Mouse (Mus musculus) lung, postnatal 0 days (tissue): Measurements from ENCODE around the gene Kel. TPM values are rescaled to one million over a fixed set of nuclear protein-coding genes. Genes with fewer than 3 reads are reported as not detected.
A peak's percentile ranks its signal among the peaks of the same experiment; 100 is the strongest.

ENCODE experiments used
- ATAC-seq: fragments of 200-750 bp; cut with Nextera tagmentation; 2 replicates; pipeline ENCODE4 v1.8.0; 2017; ENCODE audit warnings: moderate library complexity
- DNase-seq: peaks from one replicate; pipeline ENCODE4 v3.0.0-alpha.2; 2016; ENCODE audit warnings: low spot score
- H3K27ac ChIP-seq: fragments of 300-500 bp; sonication (generic); 2 replicates; pipeline ENCODE4 v1.5.1; 2014; ENCODE audit warnings: antibody characterized with exemption, mild to moderate bottlenecking, low read length, mixed read lengths
- H3K27me3 ChIP-seq: fragments of 300-500 bp; sonication (generic); replicated peaks from 2 replicates; pipeline ENCODE4 v1.6.1; 2014; ENCODE audit warnings: low read length, mixed read lengths; ENCODE audit not compliant: insufficient read depth
- H3K36me3 ChIP-seq: fragments of 300-500 bp; sonication (generic); 2 replicates; pipeline ENCODE4 v1.6.1; 2014; ENCODE audit warnings: low read length, mixed read lengths; ENCODE audit not compliant: insufficient read depth
- H3K4me1 ChIP-seq: fragments of 300-500 bp; sonication (generic); 2 replicates; pipeline ENCODE4 v1.6.1; 2014; ENCODE audit warnings: antibody characterized with exemption, low read depth, low read length, mixed read lengths; ENCODE audit not compliant: insufficient read depth
- H3K4me2 ChIP-seq: fragments of 300-500 bp; sonication (generic); replicated peaks from 2 replicates; pipeline ENCODE4 v1.6.1; 2014; ENCODE audit warnings: low read depth, mild to moderate bottlenecking, low read length, moderate library complexity, mixed read lengths
- H3K4me3 ChIP-seq: fragments of 300-500 bp; sonication (generic); 2 replicates; pipeline ENCODE4 v1.5.1; 2014; ENCODE audit warnings: low read depth, low read length
- H3K9ac ChIP-seq: fragments of 300-500 bp; sonication (generic); replicated peaks from 2 replicates; pipeline ENCODE4 v1.6.1; 2014; ENCODE audit warnings: low read depth, mild to moderate bottlenecking
- H3K9me3 ChIP-seq: fragments of 300-500 bp; sonication (generic); 2 replicates; pipeline ENCODE4 v1.6.1; 2016; ENCODE audit warnings: low read length, mixed read lengths
- CTCF ChIP-seq: IDR thresholded peaks from 2 replicates; pipeline ENCODE4 v1.5.1; 2016; ENCODE audit warnings: antibody characterized with exemption, mild to moderate bottlenecking
- EP300 ChIP-seq: IDR thresholded peaks from 2 replicates; pipeline ENCODE4 v1.6.1; 2016; ENCODE audit warnings: antibody characterized with exemption, mild to moderate bottlenecking, control low read depth
- WGBS: fragments of 180-500 bp; shearing (Covaris S2); extraction: QIAGEN DNeasy Blood & Tissue Kit; methylation state at CpG from one replicate; pipeline ENCODE4 v1.1.7; 2014; 5-methylcytosine and 5-hydroxymethylcytosine counted together
- polyA plus RNA-seq: library from polyadenylated mRNA; unstranded; fragments of >200 nt; fragmentation: Nextera tagmentation; extraction: Ambion mirVana; gene quantifications from 2 replicates; pipeline ENCODE4 v1.2.1, GENCODE M21; 2015

Gene Kel
- polyA plus RNA-seq, 1 experiment from 2014 or later: 1.6 TPM

GRCm38 (mm10) chr6:41640449-41640848 lies 63.7 kb downstream of the Kel start:
- no peak overlapping the region for H3K9ac ChIP-seq
- no peak overlapping the region; the same call in 1 of the 2 replicates for H3K27ac ChIP-seq
- no peaks in the 10 kb centered on the region for H3K9me3 ChIP-seq
- TF ChIP-seq EP300 (peak; percentile 58; the same call in 1 of the 2 replicates), CTCF (no peak)
- no peak overlapping the region for H3K4me3 ChIP-seq
- ATAC-seq (peak; percentile 44), DNase-seq (peak; percentile 70)
- H3K27me3 ChIP-seq: no peaks in the 10 kb centered on the region
- WGBS: 53% methylated on average over 3 of the region's 3 CpGs
- no peaks in the 10 kb centered on the region for H3K4me1 ChIP-seq
- no peaks in the 10 kb centered on the region for H3K36me3 ChIP-seq
- H3K4me2 ChIP-seq: no peak overlapping the region

DNA sequence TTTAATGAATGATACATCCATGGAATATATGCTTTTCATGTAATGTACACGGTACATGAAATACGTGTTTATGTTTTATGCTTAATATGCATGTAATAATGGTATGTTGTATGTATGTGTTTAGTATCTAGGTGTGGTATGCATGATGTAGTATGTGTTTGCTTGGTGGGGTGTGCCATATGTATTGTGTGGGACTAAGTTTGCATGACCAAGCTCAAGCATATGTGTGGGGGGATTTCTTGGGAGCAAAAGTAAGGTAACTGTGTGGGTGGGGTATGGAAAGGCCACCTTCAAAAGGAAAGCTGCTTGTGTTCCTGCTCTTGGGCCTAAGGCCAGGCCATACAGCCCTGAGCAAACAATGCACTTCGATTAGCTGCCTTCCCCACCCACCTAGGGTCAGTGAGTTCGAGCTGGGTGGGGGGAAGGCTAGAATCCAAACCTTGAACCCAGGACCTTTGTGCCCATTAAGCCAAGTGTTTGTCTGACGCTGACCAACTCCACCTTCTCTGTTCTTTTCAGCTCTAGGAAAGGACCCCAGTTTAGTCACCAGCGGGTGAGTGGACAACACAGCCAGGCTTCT lies 66.1 kb downstream of the Kel start:
- ATAC-seq (no peak), DNase-seq (no peak)

GRCm38 (mm10) chr6:41637393-41637792 lies 66.7 kb downstream of the Kel start:
- ATAC-seq (no peak), DNase-seq (no peak)
- no peak overlapping the region for H3K9ac ChIP-seq
- no peak overlapping the region for H3K27ac ChIP-seq
- no peaks in the 10 kb centered on the region for H3K36me3 ChIP-seq
- no peak for TF ChIP-seq CTCF
- TF ChIP-seq EP300: no peak
- H3K27me3 ChIP-seq: no peaks in the 10 kb centered on the region
- no peak overlapping the region for H3K4me3 ChIP-seq
- H3K4me2 ChIP-seq: no peak overlapping the region
- H3K4me1 ChIP-seq: no peaks in the 10 kb centered on the region
- WGBS: 45% methylated on average over 1 of the region's 1 CpGs
- no peaks in the 10 kb centered on the region for H3K9me3 ChIP-seq

More for the DNA sequence above, 66.1 kb downstream of the Kel start:
- Histone ChIP-seq H3K4me1 (no peaks in the 10 kb centered on the region), H3K4me3 (no peak overlapping the region), H3K9me3 (no peaks in the 10 kb centered on the region), H3K4me2 (no peak overlapping the region), H3K27me3 (no peaks in the 10 kb centered on the region), H3K36me3 (no peaks in the 10 kb centered on the region), H3K27ac (no peak overlapping the region), H3K9ac (no peak overlapping the region)
- 57% methylated on average over 6 of the region's 6 CpGs for WGBS
- TF ChIP-seq CTCF: no peak
- TF ChIP-seq EP300: no peak

Other genes starting within 250 kb of the Kel start
- gene Prss1, start 245.4 kb downstream of the Kel start, polyA plus RNA-seq: not detected in 2 replicates
- gene Prss2, start 182.6 kb downstream of the Kel start, polyA plus RNA-seq: not detected in 2 replicates
- gene Ephb6, start 98.9 kb downstream of the Kel start, polyA plus RNA-seq: 5.5 and 6.2 TPM in 2 replicates
- gene Trpv6, start 67.9 kb downstream of the Kel start, polyA plus RNA-seq: 12.4 and 17.8 TPM in 2 replicates
- gene Trpv5, start 23.6 kb downstream of the Kel start, polyA plus RNA-seq: not detected in 2 replicates
- not detected in 2 replicates for gene Llcfc1, start 19.9 kb downstream of the Kel start, polyA plus RNA-seq
- not detected in 2 replicates for gene Olfr459, start 70.8 kb upstream of the Kel start, polyA plus RNA-seq
- gene Pip, start 143.2 kb upstream of the Kel start, polyA plus RNA-seq: not detected in 2 replicates
- not detected in 2 replicates for gene Sval2, start 148.7 kb upstream of the Kel start, polyA plus RNA-seq
- gene Sval1, start 247.3 kb upstream of the Kel start, polyA plus RNA-seq: not detected in 2 replicates